Mouse (Mus musculus) B cell, adult (primary cell): Measurements from ENCODE around the gene Tas2r140. TPM values are rescaled to one million over a fixed set of nuclear protein-coding genes. Genes with fewer than 3 reads are reported as not detected.

Experiments
- total RNA-seq: library from RNA; stranded (reverse); gene quantifications from 4 replicates; pipeline ENCODE4 v1.2.4, GENCODE M21; 2023; ENCODE audit not compliant: inconsistent age

Gene Tas2r140
- total RNA-seq, result not detected in 4 replicates

DNA sequence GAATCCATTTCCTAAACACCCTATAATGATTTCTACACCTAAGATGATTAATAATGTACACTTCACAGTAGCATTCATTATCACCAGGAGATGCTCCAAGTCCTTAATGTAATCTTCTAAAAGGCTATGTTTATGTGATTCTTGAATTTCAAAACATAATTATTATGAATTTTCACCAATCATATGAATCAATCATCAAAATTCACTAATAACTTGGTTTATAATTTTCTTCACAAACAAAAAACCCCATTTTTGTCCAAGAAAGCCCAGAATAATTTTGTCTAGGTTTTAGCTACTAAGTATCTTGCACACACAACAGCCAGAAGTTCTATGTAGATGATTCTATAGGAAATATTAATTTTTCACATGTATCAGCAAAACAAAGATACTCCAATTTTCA lies at the start of gene Tas2r140:
Tas2r140 (minus strand) TSS at position 101 of the 400 bp plus-strand sequence.

GRCm38 (mm10) chr6:133104609-133104921 lies 48.9 kb upstream of the Tas2r140 start, which contains the start of gene Smim10l1:
Smim10l1 (plus strand) TSS chr6:133104909.

GRCm38 (mm10) chr6:133037001-133037400 lies 18.6 kb downstream of the Tas2r140 start, which contains the start of gene Tas2r103:
Tas2r103 (minus strand) TSS chr6:133037101.

Other genes starting within 250 kb of the Tas2r140 start
- not detected in 4 replicates for gene Tas2r123, start 208.7 kb downstream of the Tas2r140 start, total RNA-seq
- not detected in 4 replicates for gene Tas2r116, start 200.4 kb downstream of the Tas2r140 start, total RNA-seq
- not detected in 4 replicates for gene Tas2r110, start 187.8 kb downstream of the Tas2r140 start, total RNA-seq
- not detected in 4 replicates for gene Tas2r113, start 162.8 kb downstream of the Tas2r140 start, total RNA-seq
- gene Tas2r125, start 146.2 kb downstream of the Tas2r140 start, total RNA-seq, result not detected in 4 replicates
- not detected in 4 replicates for gene Tas2r129, start 104.7 kb downstream of the Tas2r140 start, total RNA-seq
- gene Tas2r131, start 97.9 kb downstream of the Tas2r140 start, total RNA-seq, result not detected in 4 replicates
- gene Tas2r109, start 74.9 kb downstream of the Tas2r140 start, total RNA-seq, result not detected in 4 replicates
- gene Tas2r103, start 18.7 kb downstream of the Tas2r140 start, total RNA-seq, result not detected in 4 replicates
- gene Smim10l1, start 49.1 kb upstream of the Tas2r140 start, total RNA-seq, result 12.1 to 15.5 TPM (median 12.8 TPM) in 4 replicates
- gene 5530400C23Rik, start 236.4 kb upstream of the Tas2r140 start, total RNA-seq, result not detected in 4 replicates